Mouse (Mus musculus) left cerebral cortex, postnatal 25 days (tissue): ENCODE measurements around the gene Tmed5. TPM values are rescaled to one million over a fixed set of nuclear protein-coding genes. Genes with fewer than 3 reads are reported as not detected.
A peak's percentile ranks its signal among the peaks of the same experiment; 100 is the strongest.

ENCODE experiments used
- DNase-seq, 2 experiments: peaks; one replicate each; pipeline ENCODE4 v3.0.0; 2022; ENCODE audit warnings: low spot score in 2 of 2, mixed read lengths in 1 of 2
- intact Hi-C: fragments of 180-260 bp; cut with DNase I; formaldehyde crosslinking; loops from one replicate; pipeline ENCODE4 v1.15.1; 2025
- total RNA-seq, 2 experiments: library from RNA; stranded (reverse); gene quantifications; 2 replicates each; pipeline ENCODE4 v1.2.3; 2021

The Tmed5 gene
- total RNA-seq, 2 experiments from 2014 or later = 25.5 to 25.6 TPM

DNA sequence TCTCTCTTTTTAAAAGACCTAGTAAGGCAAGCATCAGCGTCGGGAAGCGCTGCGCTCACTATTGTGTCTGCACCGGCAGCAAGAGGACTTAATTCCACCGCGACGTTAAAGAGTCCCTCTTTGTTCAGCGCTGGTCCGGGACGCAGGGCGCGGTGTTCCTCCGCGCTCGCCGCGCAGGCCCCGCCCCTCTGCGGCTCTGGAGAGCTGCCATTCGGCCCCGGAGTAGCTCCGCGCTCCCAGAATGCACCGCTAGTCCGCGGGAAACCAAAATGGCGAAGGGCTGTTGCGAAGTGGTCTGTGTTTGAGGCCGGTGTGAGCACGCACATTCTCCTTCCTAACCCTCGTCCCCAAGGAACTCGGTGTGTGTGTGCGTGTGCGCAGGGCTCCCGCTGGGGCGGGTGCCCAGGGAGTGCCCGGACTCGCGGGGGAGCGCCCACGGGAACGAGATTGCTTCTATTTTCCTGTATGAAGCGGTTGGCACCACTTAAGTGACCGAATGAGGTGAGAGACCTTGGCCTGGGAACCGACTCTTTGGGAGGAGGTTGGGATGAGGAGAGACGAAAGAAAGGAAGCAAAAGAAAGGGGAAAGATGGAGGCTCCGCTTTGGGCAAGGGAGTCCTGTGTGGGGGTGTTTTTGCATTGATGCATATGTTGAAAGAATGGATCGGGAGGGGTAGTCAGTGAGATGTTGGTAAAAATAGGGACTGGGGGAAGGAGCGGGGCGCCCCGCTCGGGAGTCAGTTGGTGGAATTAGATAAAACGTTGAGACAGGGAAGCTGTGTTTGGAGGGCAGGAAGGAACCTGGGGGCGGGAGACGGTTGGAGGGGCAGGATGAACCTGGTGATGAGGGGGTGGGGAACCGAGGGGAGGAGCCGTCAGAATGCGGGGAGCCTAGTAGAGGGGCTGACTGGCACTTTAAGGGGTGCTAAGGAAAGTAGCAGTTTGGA is 66.7 kb downstream of the Tmed5 start, which contains the start of gene Mtf2:
TSS of gene Mtf2 (plus strand) at position 210 of the 947 bp plus-strand sequence.
- intact Hi-C loops = loop anchor here (1.0 to 2.0 kb wide), 4 partner anchors 67 to 303 kb away; partner anchors contain the start of genes Ccdc18, Dr1, Fam69a and Tmed5
- peak; percentile 97 for DNase-seq

DNA sequence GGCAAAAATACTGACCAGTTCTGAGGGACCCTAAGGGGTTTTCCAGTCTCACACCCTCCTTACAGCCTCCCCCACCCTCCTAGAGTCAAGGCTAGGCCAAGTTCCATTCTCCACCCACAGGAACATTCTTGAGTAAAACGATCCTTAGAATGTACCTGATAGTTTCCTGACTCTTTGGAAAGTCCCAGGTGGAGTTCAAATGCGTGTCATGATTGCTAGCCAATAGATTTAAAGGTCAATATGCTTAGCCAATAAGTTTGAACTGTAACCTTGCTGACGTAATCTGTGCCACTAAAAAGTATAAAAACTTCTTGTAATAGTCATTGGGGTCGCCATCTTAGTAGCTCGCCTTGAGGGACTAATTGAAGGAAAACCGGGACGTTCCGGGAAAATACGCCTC is 72.0 kb downstream of the Tmed5 start:
- intact Hi-C loops = no loop called here

More for the DNA sequence above, 72.0 kb downstream of the Tmed5 start:
- no peak for DNase-seq

Other genes with a start within 250 kb of the Tmed5 start
- gene Rpl5, start 232.1 kb downstream of the Tmed5 start, total RNA-seq = 10 to 100 TPM; 60.7 to 67.6 TPM
- 10 to 100 TPM; 31.4 to 32.1 TPM for gene Fam69a, start 145.5 kb downstream of the Tmed5 start, total RNA-seq
- gene Mtf2, start 66.9 kb downstream of the Tmed5 start, total RNA-seq = 10 to 100 TPM; 51.7 to 55.8 TPM
- 1 to 10 TPM; 1.0 to 1.1 TPM for gene Ccdc18, start 255 bp upstream of the Tmed5 start, total RNA-seq
- 10 to 100 TPM; 36.4 to 38.9 TPM for gene Dr1, start 136.3 kb upstream of the Tmed5 start, total RNA-seq
- gene Pigg, start 180.0 kb upstream of the Tmed5 start, total RNA-seq = 10 to 100 TPM; 12.5 TPM
- 10 to 100 TPM; 69.2 to 70.0 TPM for gene Gm42517, start 235.3 kb upstream of the Tmed5 start, total RNA-seq